Mouse (Mus musculus) ES-E14 (cell line): Measurements from ENCODE around the gene Zfp36. TPM values are rescaled to one million over a fixed set of nuclear protein-coding genes. Genes with fewer than 3 reads are reported as not detected.

Experiments used
- DNase-seq: peaks from one replicate; pipeline ENCODE4 v3.0.0-alpha.2; 2013; ENCODE audit warnings: low read depth, low spot score
- H3K27ac ChIP-seq: 2 replicates; pipeline ENCODE4 v1.5.1; 2012; ENCODE audit warnings: low read depth, mild to moderate bottlenecking, low read length, moderate library complexity, mixed read lengths; ENCODE audit not compliant: poor library complexity, insufficient read depth, severe bottlenecking
- H3K36me3 ChIP-seq: 2 replicates; pipeline ENCODE4 v1.6.1; 2012; ENCODE audit warnings: mild to moderate bottlenecking, low read length, moderate library complexity, mixed read lengths; ENCODE audit not compliant: control insufficient read depth, poor library complexity, insufficient read depth, severe bottlenecking
- H3K4me1 ChIP-seq, 2 experiments: fragments of 150-350 bp in 1 of 2; sonication (generic) in 1 of 2; 2 replicates each; pipeline ENCODE4 v1.6.1; 2012; ENCODE audit warnings: low read length in 2 of 2, mild to moderate bottlenecking in 1 of 2, mixed read lengths in 1 of 2; ENCODE audit not compliant: control insufficient read depth in 2 of 2, insufficient read depth in 2 of 2, poor library complexity in 1 of 2
- H3K4me3 ChIP-seq, 2 experiments: fragments of 150-350 bp in 1 of 2; sonication (generic) in 1 of 2; 2 replicates each; pipeline ENCODE4 v1.5.1; 2012; ENCODE audit warnings: low read length in 2 of 2, low read depth in 1 of 2, mild to moderate bottlenecking in 1 of 2, mixed read lengths in 1 of 2; ENCODE audit not compliant: insufficient read depth in 1 of 2, poor library complexity in 1 of 2, severe bottlenecking in 1 of 2
- H3K9ac ChIP-seq: 2 replicates; pipeline ENCODE4 v1.6.1; 2012; ENCODE audit warnings: low read depth, mild to moderate bottlenecking, low read length, mixed read lengths; ENCODE audit not compliant: poor library complexity, insufficient read depth, severe bottlenecking
- H3K9me3 ChIP-seq: fragments of 150-350 bp; sonication (generic); 2 replicates; pipeline ENCODE4 v1.6.1; 2012; ENCODE audit warnings: low read depth, mild to moderate bottlenecking, low read length; ENCODE audit not compliant: control insufficient read depth, insufficient read depth
- CHD2 ChIP-seq: IDR thresholded peaks from 2 replicates; pipeline ENCODE4 v1.6.1; 2014; ENCODE audit warnings: mild to moderate bottlenecking, low read depth, low read length, inconsistent platforms
- HCFC1 ChIP-seq: IDR thresholded peaks from 2 replicates; pipeline ENCODE4 v1.6.1; 2012; ENCODE audit warnings: low read length, inconsistent platforms, borderline replicate concordance; ENCODE audit not compliant: insufficient read depth
- MAFK ChIP-seq: IDR thresholded peaks from 2 replicates; pipeline ENCODE4 v1.6.1; 2014; ENCODE audit warnings: mild to moderate bottlenecking, low read depth, low read length, inconsistent platforms; ENCODE audit not compliant: insufficient read depth
- ZC3H11A ChIP-seq: IDR thresholded peaks from 2 replicates; pipeline ENCODE4 v1.6.1; 2012; ENCODE audit warnings: low read depth, mild to moderate bottlenecking, inconsistent platforms, low read length, borderline replicate concordance
- ZNF384 ChIP-seq: IDR thresholded peaks from 2 replicates; pipeline ENCODE4 v1.6.1; 2012; ENCODE audit warnings: low read depth, low read length, inconsistent platforms
- in situ Hi-C, 2 experiments: fragments of 600-800 bp; cut with MboI; formaldehyde crosslinking; loops; one replicate each; pipeline ENCODE4 v1.15.1; 2025; ENCODE audit warnings: low sequenced_read_pairs in 2 of 2, inconsistent platforms in 1 of 2; ENCODE audit not compliant: unreplicated experiment in 2 of 2
- total RNA-seq: library from RNA; depleted of rRNA; stranded (reverse); fragments of 300-350 nt; gene quantifications from 2 replicates; pipeline ENCODE4 v1.2.3, GENCODE M21; 2012

Gene Zfp36
- total RNA-seq, 1 experiment, result 5.0 TPM

GRCm38 (mm10) chr7:28382347-28382951 lies 2.4 kb upstream of the Zfp36 start:
- Histone ChIP-seq H3K4me3 (peak overlapping the region; percentile 61 to 68; a peak in 3 of 4 replicates), H3K27ac (peak overlapping the region; percentile 95; the same call in 1 of the 2 replicates), H3K4me1 (peaks cover 15 to 24% of the 10 kb centered on the region in 2 experiments; a peak in 3 of 4 replicates), H3K9ac (peak overlapping the region; percentile 84; the same call in 1 of the 2 replicates), H3K9me3 (no peaks in the 10 kb centered on the region), H3K36me3 (peaks cover 9% of the 10 kb centered on the region)
- TF ChIP-seq CHD2 (no peak), HCFC1 (no peak), ZC3H11A (no peak), ZNF384 (no peak), MAFK (no peak)
- in situ Hi-C loops, result no loop called here
- DNase-seq, result no peak

- TF ChIP-seq MAFK (no peak), ZC3H11A (no peak), HCFC1 (no peak), CHD2 (no peak), ZNF384 (no peak)
- H3K4me1 ChIP-seq, result peaks cover 15 to 27% of the 10 kb centered on the region in 2 experiments; a peak in 3 of 4 replicates
Measured at GRCm38 (mm10) chr7:28381938-28382337, 1.9 kb upstream of the Zfp36 start.

GRCm38 (mm10) chr7:28381017-28381790 lies 1.2 kb upstream of the Zfp36 start:
- Histone ChIP-seq H3K4me3 (peak overlapping the region; percentile 61 to 68), H3K9me3 (no peaks in the 10 kb centered on the region), H3K4me1 (peaks cover 15 to 23% of the 10 kb centered on the region in 2 experiments; a peak in 3 of 4 replicates), H3K36me3 (peaks cover 10% of the 10 kb centered on the region), H3K9ac (peak overlapping the region; percentile 84), H3K27ac (peak overlapping the region; percentile 95)
- in situ Hi-C loops, result no loop called here
- TF ChIP-seq MAFK (peak; percentile 87), CHD2 (no peak), ZC3H11A (no peak), HCFC1 (no peak; the same call in 1 of the 2 replicates)
- DNase-seq, result peak; percentile 30

More at GRCm38 (mm10) chr7:28381938-28382337, 1.9 kb upstream of the Zfp36 start:
- Histone ChIP-seq H3K9me3 (no peaks in the 10 kb centered on the region), H3K4me3 (peak overlapping the region; percentile 61 to 68), H3K9ac (peak overlapping the region; percentile 84), H3K27ac (peak overlapping the region; percentile 95), H3K36me3 (peaks cover 12% of the 10 kb centered on the region)
- peak; percentile 34 for DNase-seq
- in situ Hi-C loops, result no loop called here

- Histone ChIP-seq H3K4me1 (peaks cover 15 to 22% of the 10 kb centered on the region in 2 experiments; a peak in 3 of 4 replicates), H3K9ac (peak overlapping the region; percentile 85), H3K9me3 (no peaks in the 10 kb centered on the region), H3K27ac (peak overlapping the region; percentile 73), H3K36me3 (peaks cover 10% of the 10 kb centered on the region), H3K4me3 (peak overlapping the region; percentile 76 to 87)
- peak; percentile 87 for DNase-seq
- in situ Hi-C loops, result no loop called here
- no peak for TF ChIP-seq MAFK
- TF ChIP-seq ZC3H11A, result no peak
- TF ChIP-seq CHD2, result peak; percentile 70; the same call in 1 of the 2 replicates
- TF ChIP-seq HCFC1, result peak; percentile 62; the same call in 1 of the 2 replicates
- no peak for TF ChIP-seq ZNF384
Measured at GRCm38 (mm10) chr7:28378769-28379651, 1.0 kb downstream of the Zfp36 start.
